Mouse (Mus musculus) embryo, embryonic 9.5 days (tissue): ENCODE data around the gene Gfi1.

Source experiments
- DNase-seq: peaks from one replicate; pipeline ENCODE4 v3.0.0-alpha.2; 2017; ENCODE audit errors: extremely low spot score

Gfi1 gene

DNA sequence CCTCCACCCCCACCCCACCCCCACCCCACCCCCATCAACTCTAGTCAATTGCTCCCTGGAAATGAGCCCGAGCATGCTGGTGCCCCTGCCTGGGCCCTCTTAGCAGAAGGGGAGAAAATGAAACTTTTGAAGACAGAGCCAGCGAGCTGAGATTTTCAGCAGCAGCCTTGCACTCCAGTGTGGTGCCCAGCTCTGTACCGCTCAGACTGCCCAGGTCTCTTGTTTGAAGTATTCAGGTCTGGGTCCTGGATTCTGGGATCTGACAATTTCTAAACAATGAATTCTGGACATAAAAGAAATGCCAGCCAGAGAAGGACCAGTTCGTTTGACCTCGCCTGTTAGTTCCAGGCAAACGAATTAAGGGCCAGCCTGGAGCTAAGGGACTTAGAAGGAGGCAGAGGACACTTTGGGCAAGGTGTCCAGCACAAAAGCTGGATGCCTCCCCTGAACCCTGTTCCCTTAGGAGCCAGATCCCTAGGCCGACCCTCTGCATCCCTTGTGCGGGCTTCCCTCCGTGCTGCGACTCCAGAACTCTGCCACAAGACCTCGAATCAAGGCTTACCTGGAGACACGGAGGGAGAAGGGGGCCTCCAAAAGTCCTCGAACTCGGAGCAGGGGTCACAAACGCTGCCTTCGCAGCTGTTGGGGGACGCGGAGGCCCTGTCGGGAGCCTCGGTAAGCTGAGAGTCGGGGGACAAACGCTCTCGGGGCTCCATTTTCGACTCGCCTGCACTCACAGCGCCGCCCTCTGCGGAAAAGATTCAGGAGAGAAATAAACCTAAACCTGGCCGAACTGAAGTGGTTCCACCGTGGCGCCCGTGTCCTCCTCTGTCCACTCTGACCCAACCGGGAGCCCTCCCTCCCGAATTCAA, 2.9 kb downstream of the Gfi1 start:
- DNase-seq: peak; percentile 58

DNA sequence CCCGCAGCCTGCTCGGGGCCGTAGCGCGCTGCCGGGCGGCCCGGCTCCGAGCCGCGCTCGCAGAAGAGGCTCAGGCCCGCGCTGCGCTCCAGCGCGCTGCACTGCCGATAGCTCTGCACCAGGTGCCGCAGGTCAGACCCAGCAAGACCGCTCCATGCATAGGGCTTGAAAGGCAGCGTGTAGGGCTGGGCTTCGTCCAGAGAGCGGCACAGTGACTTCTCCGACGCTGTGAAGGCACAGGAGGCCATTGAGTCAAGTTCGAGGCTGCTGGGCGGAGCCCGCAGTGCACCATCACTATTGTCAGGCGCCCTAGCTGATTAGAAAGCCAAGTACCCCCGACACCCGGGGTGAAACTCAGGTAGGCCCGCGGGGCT, 4.2 kb downstream of the Gfi1 start:
- peak; percentile 54 for DNase-seq

- DNase-seq: peak; percentile 42
Measured at GRCm38 (mm10) chr5:107720991-107721637, 4.7 kb downstream of the Gfi1 start.

- DNase-seq: no peak
Measured at GRCm38 (mm10) chr5:107720511-107720910, 5.3 kb downstream of the Gfi1 start.

DNA sequence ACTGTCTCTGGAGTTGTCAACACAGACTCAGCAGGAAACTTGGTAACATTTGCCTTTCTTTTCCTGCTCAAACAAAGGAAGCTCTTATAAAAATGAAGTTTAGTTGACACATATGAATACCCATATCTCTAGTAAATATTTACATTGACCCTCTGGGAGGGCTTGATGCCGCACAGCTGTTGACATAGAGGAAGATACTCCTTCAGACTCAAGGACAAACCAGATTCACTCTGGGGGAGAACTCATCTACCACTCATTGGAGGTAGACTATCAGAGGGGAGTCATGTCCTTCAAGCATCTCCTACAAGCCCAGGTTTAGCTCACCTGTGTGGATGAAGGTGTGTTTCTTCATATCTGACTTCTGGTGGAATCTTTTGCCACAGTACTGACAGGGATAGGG, 6.0 kb downstream of the Gfi1 start:
- DNase-seq: no peak

DNA sequence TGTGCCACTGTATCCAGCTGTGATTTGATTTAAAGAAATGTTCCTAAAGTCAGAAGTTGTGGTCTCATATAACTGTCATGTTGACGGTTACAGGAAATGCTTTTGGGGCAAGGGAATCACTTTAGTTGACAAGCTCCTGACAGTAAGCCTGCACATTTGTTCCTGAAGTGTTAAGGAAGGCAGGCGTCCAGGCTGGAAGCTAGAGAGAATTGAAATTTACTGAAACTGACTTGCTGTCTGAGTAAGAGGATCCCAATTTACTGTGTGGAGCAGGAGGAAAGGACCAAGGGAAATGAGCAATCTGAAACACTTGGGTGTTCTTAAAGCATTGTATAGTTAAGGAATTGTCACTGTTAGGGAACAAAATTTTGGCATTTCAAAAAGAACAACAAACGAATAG, 6.6 kb downstream of the Gfi1 start:
- DNase-seq: peak; percentile 17

DNA sequence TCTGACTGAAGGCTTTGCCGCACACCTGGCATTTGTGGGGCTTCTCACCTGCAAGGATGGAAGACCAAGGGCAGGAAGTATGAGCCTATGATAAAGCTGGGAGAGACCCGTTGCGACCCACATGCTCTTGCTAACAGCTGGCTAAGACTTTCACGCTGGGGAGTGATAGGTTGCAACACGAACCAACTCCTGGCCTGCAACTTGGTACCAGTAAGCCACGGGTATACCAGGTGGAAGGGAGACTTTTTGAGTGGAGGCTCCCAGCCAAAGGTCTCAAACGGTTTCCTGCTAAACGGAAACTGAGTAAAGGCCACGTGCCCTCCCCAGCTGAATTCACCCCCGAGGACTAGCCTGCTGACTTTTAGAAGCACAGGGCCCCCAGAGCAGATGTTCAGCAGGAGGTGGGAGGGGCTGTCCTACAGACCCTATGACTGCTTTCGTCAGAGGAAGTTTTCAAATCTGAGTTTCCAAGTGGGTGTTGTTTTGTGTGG, 7.9 kb downstream of the Gfi1 start:
- DNase-seq: no peak

GRCm38 (mm10) chr5:107711689-107712088, 14.1 kb downstream of the Gfi1 start:
- DNase-seq: no peak

GRCm38 (mm10) chr5:107708124-107708797, 17.6 kb downstream of the Gfi1 start:
- no peak for DNase-seq

- no peak for DNase-seq
Measured at GRCm38 (mm10) chr5:107706262-107706661, 19.6 kb downstream of the Gfi1 start.

GRCm38 (mm10) chr5:107705756-107706155, 20.1 kb downstream of the Gfi1 start:
- no peak for DNase-seq

DNA sequence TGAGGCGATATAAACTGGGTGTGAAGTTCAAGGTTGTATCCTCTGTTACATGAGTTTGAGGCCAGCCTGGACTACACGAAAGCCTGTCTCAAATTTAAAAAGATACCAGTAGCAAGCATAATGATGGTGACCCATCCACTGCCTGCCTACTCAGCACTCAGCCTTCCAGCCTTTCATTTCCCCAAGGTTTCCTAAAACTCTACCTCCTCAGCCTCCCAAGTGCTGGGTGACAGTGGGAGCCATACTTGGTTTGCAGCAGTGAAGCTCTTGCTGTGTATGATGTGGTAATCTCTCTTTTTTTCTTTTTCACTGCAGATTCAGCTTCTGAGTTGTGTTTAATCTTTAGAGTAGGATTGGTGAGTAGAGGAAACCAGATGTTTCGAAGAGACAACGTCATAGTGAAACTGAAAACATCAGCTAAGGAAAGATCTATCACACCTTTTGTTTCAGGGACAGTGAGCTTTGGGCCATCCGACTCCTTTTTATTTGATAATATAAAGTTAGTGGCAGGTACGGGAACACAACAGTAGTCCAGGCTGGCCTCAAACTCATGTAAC, 22.6 kb downstream of the Gfi1 start:
- no peak for DNase-seq

DNA sequence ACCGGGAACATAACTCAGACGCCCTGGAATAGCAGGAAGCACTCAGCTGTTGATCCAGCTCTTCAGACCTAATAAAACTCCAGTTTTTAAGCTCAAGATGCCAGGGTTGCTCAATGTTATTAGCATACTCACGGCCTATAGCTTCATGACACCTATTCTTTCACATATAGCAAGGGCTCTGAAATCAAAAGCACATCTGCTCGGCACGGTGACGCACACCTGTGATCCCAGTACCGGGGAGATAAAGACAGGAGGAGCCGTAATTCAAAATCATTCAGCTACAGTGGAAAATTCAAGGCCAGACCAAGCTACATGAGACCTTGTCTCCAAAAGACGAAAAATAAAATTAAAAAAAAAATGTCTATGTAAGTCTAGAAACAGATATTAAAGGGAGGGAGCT, 24.2 kb downstream of the Gfi1 start:
- DNase-seq: no peak

DNA sequence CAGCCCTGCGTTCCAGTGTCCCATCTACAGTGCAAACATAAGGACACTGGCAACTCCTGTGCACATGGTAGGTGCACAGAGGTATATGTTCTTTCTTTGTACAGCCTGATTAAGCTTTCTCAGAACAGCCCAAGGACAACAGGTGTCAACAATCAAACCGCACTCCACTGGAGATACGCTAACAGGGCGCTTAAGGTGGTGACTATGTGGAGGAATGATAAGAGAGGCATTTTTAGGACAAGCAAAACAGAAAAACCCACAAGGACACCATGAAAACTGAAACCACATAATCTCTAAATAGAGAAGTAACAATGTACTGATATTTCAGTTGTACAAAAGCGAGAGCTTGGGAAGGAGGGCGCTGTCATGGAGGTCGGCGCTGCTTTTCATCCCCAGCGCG, 25.0 kb downstream of the Gfi1 start:
- no peak for DNase-seq

DNA sequence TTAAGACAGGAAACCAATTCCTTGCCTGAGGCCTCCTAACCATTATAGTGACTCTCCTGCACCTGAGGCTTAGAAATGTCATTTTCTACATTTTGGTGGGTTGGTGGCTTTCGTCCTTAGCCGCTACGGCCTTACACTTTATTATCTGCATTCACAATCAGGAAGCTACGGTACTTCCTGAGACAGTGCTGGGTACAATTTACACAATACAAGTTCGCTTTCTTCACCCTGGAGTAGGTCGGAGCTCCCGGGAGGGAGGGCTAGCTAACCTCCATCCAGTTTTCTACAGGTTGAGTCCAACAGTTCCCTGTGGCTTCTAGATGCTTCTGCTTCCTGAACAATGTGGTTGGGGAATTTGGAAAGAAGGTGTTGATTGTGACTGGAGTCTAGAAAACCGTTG, 26.9 kb downstream of the Gfi1 start:
- DNase-seq: no peak

DNA sequence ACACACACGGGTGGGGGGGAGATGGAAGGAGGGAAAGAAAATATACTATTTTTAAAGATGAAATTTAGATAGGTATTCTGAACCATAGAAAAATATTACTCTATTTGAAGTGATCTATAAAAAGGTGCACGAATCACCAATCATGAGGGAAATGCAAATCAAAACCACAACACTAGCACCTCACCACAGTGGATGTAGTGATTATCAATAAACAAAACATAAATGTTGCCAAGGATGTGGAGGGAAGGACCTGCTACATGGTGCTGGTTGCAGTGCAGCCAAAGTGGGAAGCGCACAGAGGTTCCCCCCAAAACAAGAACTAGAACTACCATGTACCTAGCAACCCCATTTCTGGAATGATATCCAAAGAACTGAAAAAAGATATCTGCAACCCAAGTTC, 30.8 kb downstream of the Gfi1 start:
- no peak for DNase-seq

GRCm38 (mm10) chr5:107688499-107688866, 37.4 kb downstream of the Gfi1 start:
- no peak for DNase-seq

GRCm38 (mm10) chr5:107687592-107688498, 38.0 kb downstream of the Gfi1 start:
- peak; percentile 85 for DNase-seq

DNA sequence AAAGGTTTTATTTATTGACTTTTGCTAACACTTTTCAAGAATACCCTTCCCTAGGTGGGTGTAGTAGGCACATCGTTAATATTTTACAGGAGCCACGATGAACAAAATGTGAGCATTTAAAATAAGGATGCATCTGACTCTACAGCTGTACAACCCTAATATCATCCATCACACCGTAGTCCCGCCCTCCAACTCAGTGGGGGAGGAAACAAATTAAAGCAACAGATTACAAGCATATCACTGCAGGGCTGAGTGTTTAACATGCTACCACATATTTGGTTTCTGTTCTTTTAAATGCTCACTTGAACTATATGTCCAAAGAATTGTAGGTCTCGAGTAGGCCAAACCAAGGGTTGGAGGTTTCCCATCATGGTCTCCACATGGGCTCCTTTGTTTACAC, 38.7 kb downstream of the Gfi1 start:
- no peak for DNase-seq

DNA sequence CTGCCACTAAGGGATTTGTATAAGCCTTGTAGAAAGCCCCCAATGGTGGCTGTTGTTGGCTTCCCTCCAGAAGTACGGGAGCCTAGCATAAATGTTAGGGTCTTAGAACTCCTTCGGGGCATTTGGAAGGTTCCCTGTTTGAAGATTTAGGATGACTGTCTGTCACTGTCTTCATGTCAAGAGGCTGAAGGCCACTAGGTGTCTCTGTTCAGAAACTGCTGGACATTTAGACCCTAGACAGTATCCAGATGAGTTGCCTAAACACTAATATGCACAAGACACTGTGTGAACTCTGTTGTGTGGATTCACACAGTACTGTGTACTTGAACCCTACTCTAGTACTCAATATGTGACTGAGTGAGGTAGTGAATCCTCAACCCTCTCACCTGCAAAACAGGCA, 41.5 kb downstream of the Gfi1 start:
- DNase-seq: no peak

DNA sequence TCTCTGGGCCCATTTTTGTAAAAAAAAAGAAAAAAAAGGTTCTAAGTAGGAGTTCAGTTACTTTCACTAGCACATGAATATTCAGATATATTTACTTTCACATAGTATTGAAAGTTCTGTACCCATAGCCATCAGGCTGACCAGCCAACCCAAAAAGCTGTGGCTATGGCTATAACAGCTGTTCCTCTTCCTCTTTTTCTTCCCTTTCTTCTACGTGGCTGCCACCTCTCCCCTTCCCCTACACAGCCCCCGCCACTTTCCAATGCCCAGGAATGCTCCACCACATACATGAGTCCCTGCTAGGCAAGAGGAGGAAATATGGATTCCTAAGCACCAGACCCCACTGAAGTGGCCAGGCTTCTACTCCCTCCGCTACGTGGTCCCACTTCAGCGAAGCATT, 44.5 kb downstream of the Gfi1 start:
- no peak for DNase-seq
